Mouse (Mus musculus) liver, embryonic 16.5 days (tissue): Measurements from ENCODE around the gene Pold4. TPM values are rescaled to one million over a fixed set of nuclear protein-coding genes. Genes with fewer than 3 reads are reported as not detected.

Experiments used
- microRNA-seq: library from miRNA; unstranded; fragments of <30 nt; microRNA quantifications from one replicate; pipeline ENCODE4, GENCODE M21; 2016
- polyA plus RNA-seq: library from polyadenylated mRNA; unstranded; fragments of >200 nt; fragmentation: Nextera tagmentation; extraction: Ambion mirVana; gene quantifications from 2 replicates; pipeline ENCODE4 v1.2.1, GENCODE M21; 2015

Gene Pold4
- polyA plus RNA-seq, 1 experiment from 2014 or later = 14.8 TPM

Small RNA genes lying within 50 kb of the gene (microRNA-seq; reads per million reads assigned to microRNA genes)
- gene Gm26115 (not detected), gene Mir6985 (not detected)

Other genes with a start within 250 kb of the Pold4 start
- gene Acy3, start 245.3 kb upstream of the Pold4 start, polyA plus RNA-seq = 10.5 and 12.4 TPM in 2 replicates
- 0.09 TPM in 1 of 2 replicates, not detected in the other for gene Tbx10, start 239.1 kb upstream of the Pold4 start, polyA plus RNA-seq
- gene Nudt8, start 231.3 kb upstream of the Pold4 start, polyA plus RNA-seq = 12.2 and 12.6 TPM in 2 replicates
- 0.41 and 0.48 TPM in 2 replicates for gene Gm49405, start 231.3 kb upstream of the Pold4 start, polyA plus RNA-seq
- 0.42 and 0.75 TPM in 2 replicates for gene Doc2g, start 228.6 kb upstream of the Pold4 start, polyA plus RNA-seq
- gene Ndufv1, start 219.1 kb upstream of the Pold4 start, polyA plus RNA-seq = 144 and 145 TPM in 2 replicates
- 796 and 823 TPM in 2 replicates for gene Gstp1, start 193.9 kb upstream of the Pold4 start, polyA plus RNA-seq
- gene Gstp2, start 185.9 kb upstream of the Pold4 start, polyA plus RNA-seq = 6.1 and 17.4 TPM in 2 replicates
- 95.4 and 105 TPM in 2 replicates for gene Gstp3, start 172.3 kb upstream of the Pold4 start, polyA plus RNA-seq
- gene Cabp2, start 150.3 kb upstream of the Pold4 start, polyA plus RNA-seq = 0.25 and 0.32 TPM in 2 replicates
- 112 and 117 TPM in 2 replicates for gene Cdk2ap2, start 134.7 kb upstream of the Pold4 start, polyA plus RNA-seq
- gene Pitpnm1, start 131.9 kb upstream of the Pold4 start, polyA plus RNA-seq = 6.6 and 7.3 TPM in 2 replicates
- 32.4 and 32.6 TPM in 2 replicates for gene Aip, start 106.0 kb upstream of the Pold4 start, polyA plus RNA-seq
- 0.02 TPM in 1 of 2 replicates, not detected in the other for gene Gpr152, start 92.1 kb upstream of the Pold4 start, polyA plus RNA-seq
- gene Cabp4, start 87.9 kb upstream of the Pold4 start, polyA plus RNA-seq = 0.18 and 0.20 TPM in 2 replicates
- 72.4 and 74.8 TPM in 2 replicates for gene Coro1b, start 83.3 kb upstream of the Pold4 start, polyA plus RNA-seq
- 17.6 and 17.9 TPM in 2 replicates for gene Ptprcap, start 78.3 kb upstream of the Pold4 start, polyA plus RNA-seq
- 29.4 and 31.9 TPM in 2 replicates for gene Rps6kb2, start 68.5 kb upstream of the Pold4 start, polyA plus RNA-seq
- 0.49 and 0.67 TPM in 2 replicates for gene Carns1, start 56.4 kb upstream of the Pold4 start, polyA plus RNA-seq
- 5.5 and 8.1 TPM in 2 replicates for gene Tbc1d10c, start 40.6 kb upstream of the Pold4 start, polyA plus RNA-seq
- 380 and 393 TPM in 2 replicates for gene Ppp1ca, start 39.8 kb upstream of the Pold4 start, polyA plus RNA-seq
- 14.1 and 14.2 TPM in 2 replicates for gene Rad9a, start 30.2 kb upstream of the Pold4 start, polyA plus RNA-seq
- gene Clcf1, start 17.7 kb upstream of the Pold4 start, polyA plus RNA-seq = 0.39 and 0.61 TPM in 2 replicates
- gene AC109138.7, start 17.5 kb upstream of the Pold4 start, polyA plus RNA-seq = not detected in 2 replicates
- gene Ssh3, start 37.3 kb downstream of the Pold4 start, polyA plus RNA-seq = 2.1 TPM in 2 replicates
- 1.1 and 1.2 TPM in 2 replicates for gene Ankrd13d, start 51.2 kb downstream of the Pold4 start, polyA plus RNA-seq
- gene Grk2, start 74.3 kb downstream of the Pold4 start, polyA plus RNA-seq = 7.8 and 9.5 TPM in 2 replicates
- 11.0 and 13.7 TPM in 2 replicates for gene Kdm2a, start 166.4 kb downstream of the Pold4 start, polyA plus RNA-seq
- gene Rhod, start 207.5 kb downstream of the Pold4 start, polyA plus RNA-seq = 8.0 and 11.8 TPM in 2 replicates
- 0.20 and 0.32 TPM in 2 replicates for gene Syt12, start 245.5 kb downstream of the Pold4 start, polyA plus RNA-seq